Mouse (Mus musculus): ENCODE data around the gene Gimap8. TPM values are rescaled to one million over a fixed set of nuclear protein-coding genes. Genes with fewer than 3 reads are reported as not detected.

The Gimap8 gene
- polyA plus RNA-seq, 1 experiment = 0.01 TPM

DNA sequence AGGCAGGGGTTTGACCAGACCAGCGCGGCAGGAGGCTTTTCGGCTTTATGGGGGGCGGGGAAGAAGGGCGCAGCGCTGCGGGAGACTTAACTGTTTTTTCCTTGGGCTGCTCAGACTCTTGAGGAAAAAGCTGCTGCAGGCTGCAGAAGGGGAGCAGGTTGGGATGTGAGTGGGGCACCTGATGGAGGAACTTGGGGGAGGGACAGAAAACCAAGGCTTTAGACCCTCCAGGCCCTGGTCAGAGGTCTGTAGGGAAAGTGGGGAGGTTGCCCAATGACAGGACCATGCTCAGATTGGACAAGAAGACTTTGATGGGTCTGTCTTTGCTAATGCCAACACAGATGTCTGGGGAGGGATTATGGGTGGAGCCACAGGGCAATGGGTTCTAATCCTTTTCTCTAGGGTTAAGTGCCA is 19.5 kb upstream of the Gimap8 start:
- no peak overlapping the region for H3K4me2 ChIP-seq (ENCODE audit: low read depth)
- no peaks in the 10 kb centered on the region for H3K79me2 ChIP-seq (ENCODE audit: control insufficient read depth, insufficient read depth)
- H3ac ChIP-seq (ENCODE audit: control insufficient read depth, insufficient read length) = no peak overlapping the region
- no peak overlapping the region for H3K4me3 ChIP-seq
- H3K36me3 ChIP-seq (ENCODE audit: control insufficient read depth, insufficient read depth) = no peaks in the 10 kb centered on the region
- H3K27me3 ChIP-seq (ENCODE audit: control insufficient read depth, insufficient read depth, insufficient read length) = peaks cover 16% of the 10 kb centered on the region
- TF ChIP-seq E2F4 (IDR thresholded peaks at IDR 0.05; ENCODE audit: insufficient read depth) = no peak
- TF ChIP-seq MAX (IDR thresholded peaks at IDR 0.05; ENCODE audit: low read depth) = no peak
- no peak for TF ChIP-seq SRF (IDR thresholded peaks at IDR 0.05; ENCODE audit: control insufficient read depth, insufficient read length, low read depth)
- TF ChIP-seq MYOD1 (IDR thresholded peaks at IDR 0.05; ENCODE audit: control insufficient read depth in 1 of 3, insufficient read length in 2 of 3, low read depth in 2 of 3) = no peak
- TF ChIP-seq MYOG (IDR thresholded peaks at IDR 0.05; ENCODE audit: control insufficient read depth in 1 of 3, insufficient read depth in 1 of 3, insufficient read length in 2 of 3, low read depth in 2 of 3) = no peak
- TF ChIP-seq POLR2AphosphoS2 (IDR thresholded peaks at IDR 0.05; ENCODE audit: insufficient read length, low read depth) = no peak

DNA sequence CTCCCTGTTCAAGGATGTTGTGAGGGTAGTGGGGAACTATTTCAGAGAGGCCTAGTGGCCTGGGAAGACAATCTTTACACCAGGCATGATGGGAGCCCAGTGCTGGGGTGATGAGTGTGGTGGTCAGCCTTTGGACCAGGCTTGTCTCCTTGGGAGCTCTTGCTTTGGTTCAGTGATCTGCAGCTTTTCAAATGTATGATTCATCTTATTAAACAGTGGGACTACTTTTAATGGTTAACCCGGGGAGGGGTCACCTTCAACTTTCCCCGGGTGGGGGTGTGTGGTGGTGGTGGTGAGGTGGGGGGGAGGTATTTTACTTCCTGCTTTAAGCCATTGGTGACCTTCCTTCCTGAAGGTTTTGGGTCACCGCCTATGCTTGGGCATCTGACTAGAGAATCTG is 18.7 kb upstream of the Gimap8 start:
- H3K27me3 ChIP-seq (ENCODE audit: control insufficient read depth, insufficient read depth, insufficient read length) = peaks cover 17% of the 10 kb centered on the region
- no peaks in the 10 kb centered on the region for H3K36me3 ChIP-seq (ENCODE audit: control insufficient read depth, insufficient read depth)
- no peak for TF ChIP-seq REST (IDR thresholded peaks at IDR 0.05; ENCODE audit: insufficient read depth, insufficient read length)
- no peak for TF ChIP-seq SRF (IDR thresholded peaks at IDR 0.05; ENCODE audit: control insufficient read depth, insufficient read length, low read depth)
- no peak for TF ChIP-seq MAX (IDR thresholded peaks at IDR 0.05; ENCODE audit: low read depth)
- no peak for TF ChIP-seq POLR2AphosphoS2 (IDR thresholded peaks at IDR 0.05; ENCODE audit: insufficient read length, low read depth)
- no peak for TF ChIP-seq TCF3 (IDR thresholded peaks at IDR 0.05; ENCODE audit: insufficient read length, low read depth)
- TF ChIP-seq USF1 (IDR thresholded peaks at IDR 0.05; ENCODE audit: low read depth) = no peak
- no peaks in the 10 kb centered on the region for H3K79me2 ChIP-seq (ENCODE audit: control insufficient read depth, insufficient read depth)
- H3ac ChIP-seq (ENCODE audit: control insufficient read depth, insufficient read length) = no peak overlapping the region
- H3K4me2 ChIP-seq (ENCODE audit: low read depth) = no peak overlapping the region
- H3K4me3 ChIP-seq = no peak overlapping the region

- TF ChIP-seq REST (IDR thresholded peaks at IDR 0.05; ENCODE audit: insufficient read depth, insufficient read length) (no peak), TCF12 (IDR thresholded peaks at IDR 0.05; ENCODE audit: insufficient read depth, poor library complexity, severe bottlenecking) (no peak), MYOG (IDR thresholded peaks at IDR 0.05; ENCODE audit: control insufficient read depth in 1 of 3, insufficient read depth in 1 of 3, insufficient read length in 2 of 3, low read depth in 2 of 3) (no peak), POLR2A (IDR thresholded peaks at IDR 0.05; ENCODE audit: insufficient read length, low read depth) (no peak), CEBPB (IDR thresholded peaks at IDR 0.05; ENCODE audit: insufficient read depth, poor library complexity, severe bottlenecking) (no peak), POLR2AphosphoS2 (IDR thresholded peaks at IDR 0.05; ENCODE audit: insufficient read length, low read depth) (no peak), MYOD1 (IDR thresholded peaks at IDR 0.05; ENCODE audit: control insufficient read depth in 1 of 3, insufficient read length in 2 of 3, low read depth in 2 of 3) (no peak), USF1 (IDR thresholded peaks at IDR 0.05; ENCODE audit: low read depth) (no peak), TCF3 (IDR thresholded peaks at IDR 0.05; ENCODE audit: insufficient read length, low read depth) (no peak), E2F4 (IDR thresholded peaks at IDR 0.05; ENCODE audit: insufficient read depth) (no peak)
- peaks cover 17% of the 10 kb centered on the region for H3K27me3 ChIP-seq (ENCODE audit: control insufficient read depth, insufficient read depth, insufficient read length)
Observed at GRCm38 (mm10) chr6:48628808-48629660, 18.0 kb upstream of the Gimap8 start.

DNA sequence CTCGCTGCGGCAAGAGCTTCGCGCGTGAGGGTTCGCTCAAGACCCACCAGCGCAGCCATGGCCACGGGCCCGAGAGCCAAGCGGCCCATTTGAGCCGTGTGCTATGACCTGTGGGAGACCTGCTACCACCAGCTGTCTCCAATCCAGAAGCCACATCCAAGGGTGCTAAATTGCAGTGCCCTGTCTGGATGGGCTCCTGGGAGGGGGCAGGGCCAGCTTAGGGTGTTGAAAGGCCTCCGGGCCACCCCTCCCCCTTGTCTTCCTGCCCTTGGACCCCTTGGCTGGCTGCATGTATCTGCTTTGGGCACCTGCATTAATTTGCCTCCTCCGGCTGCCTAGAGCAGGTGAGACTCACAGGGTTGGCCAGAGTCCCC is 17.4 kb upstream of the Gimap8 start:
- peaks cover 17% of the 10 kb centered on the region for H3K27me3 ChIP-seq (ENCODE audit: control insufficient read depth, insufficient read depth, insufficient read length)
- H3K4me2 ChIP-seq (ENCODE audit: low read depth) = no peak overlapping the region
- H3K79me2 ChIP-seq (ENCODE audit: control insufficient read depth, insufficient read depth) = no peaks in the 10 kb centered on the region
- no peak overlapping the region for H3K4me3 ChIP-seq
- no peaks in the 10 kb centered on the region for H3K36me3 ChIP-seq (ENCODE audit: control insufficient read depth, insufficient read depth)
- TF ChIP-seq MAX (IDR thresholded peaks at IDR 0.05; ENCODE audit: low read depth) = no peak
- no peak for TF ChIP-seq E2F4 (IDR thresholded peaks at IDR 0.05; ENCODE audit: insufficient read depth)
- TF ChIP-seq MYOG (IDR thresholded peaks at IDR 0.05; ENCODE audit: control insufficient read depth in 1 of 3, insufficient read depth in 1 of 3, insufficient read length in 2 of 3, low read depth in 2 of 3) = no peak
- TF ChIP-seq TCF12 (IDR thresholded peaks at IDR 0.05; ENCODE audit: insufficient read depth, poor library complexity, severe bottlenecking) = no peak
- TF ChIP-seq POLR2A (IDR thresholded peaks at IDR 0.05; ENCODE audit: insufficient read length, low read depth) = no peak
- no peak for TF ChIP-seq REST (IDR thresholded peaks at IDR 0.05; ENCODE audit: insufficient read depth, insufficient read length)
- no peak for TF ChIP-seq POLR2AphosphoS2 (IDR thresholded peaks at IDR 0.05; ENCODE audit: insufficient read length, low read depth)
- TF ChIP-seq CEBPB (IDR thresholded peaks at IDR 0.05; ENCODE audit: insufficient read depth, poor library complexity, severe bottlenecking) = no peak
- no peak for TF ChIP-seq TCF3 (IDR thresholded peaks at IDR 0.05; ENCODE audit: insufficient read length, low read depth)
- no peak for TF ChIP-seq MYOD1 (IDR thresholded peaks at IDR 0.05; ENCODE audit: control insufficient read depth in 1 of 3, insufficient read length in 2 of 3, low read depth in 2 of 3)
- TF ChIP-seq SRF (IDR thresholded peaks at IDR 0.05; ENCODE audit: control insufficient read depth, insufficient read length, low read depth) = no peak
- no peak overlapping the region for H3ac ChIP-seq (ENCODE audit: control insufficient read depth, insufficient read length)

More at GRCm38 (mm10) chr6:48628808-48629660, 18.0 kb upstream of the Gimap8 start:
- Histone ChIP-seq H3K79me2 (ENCODE audit: control insufficient read depth, insufficient read depth) (no peaks in the 10 kb centered on the region), H3K4me3 (no peak overlapping the region), H3K4me2 (ENCODE audit: low read depth) (no peak overlapping the region), H3K36me3 (ENCODE audit: control insufficient read depth, insufficient read depth) (no peaks in the 10 kb centered on the region), H3ac (ENCODE audit: control insufficient read depth, insufficient read length) (no peak overlapping the region)

DNA sequence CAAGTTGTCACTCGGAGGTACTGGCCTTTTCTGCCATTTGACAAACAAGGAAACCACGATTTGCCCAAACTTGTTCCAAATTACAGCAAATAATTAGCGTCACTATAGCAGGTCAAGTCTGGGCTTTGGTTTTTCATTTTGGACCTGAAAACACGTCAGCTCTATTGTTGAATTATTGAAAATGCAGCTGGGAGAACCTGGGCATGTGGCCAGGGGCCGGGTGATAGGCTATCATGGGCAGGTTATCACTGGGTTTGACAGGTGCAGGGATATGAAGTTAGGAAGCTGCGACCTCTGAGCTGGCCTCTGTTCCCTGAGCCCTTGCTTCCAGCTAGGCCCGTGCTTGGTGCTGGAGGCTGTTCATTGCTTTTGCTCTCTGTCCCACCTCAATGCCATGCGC is 16.2 kb upstream of the Gimap8 start:
- Histone ChIP-seq H3K27me3 (ENCODE audit: control insufficient read depth, insufficient read depth, insufficient read length) (peaks cover 17% of the 10 kb centered on the region), H3ac (ENCODE audit: control insufficient read depth, insufficient read length) (no peak overlapping the region), H3K4me2 (ENCODE audit: low read depth) (no peak overlapping the region), H3K79me2 (ENCODE audit: control insufficient read depth, insufficient read depth) (no peaks in the 10 kb centered on the region), H3K36me3 (ENCODE audit: control insufficient read depth, insufficient read depth) (no peaks in the 10 kb centered on the region), H3K4me3 (no peak overlapping the region)
- TF ChIP-seq TCF12 (IDR thresholded peaks at IDR 0.05; ENCODE audit: insufficient read depth, poor library complexity, severe bottlenecking) = no peak
- no peak for TF ChIP-seq POLR2A (IDR thresholded peaks at IDR 0.05; ENCODE audit: insufficient read length, low read depth)
- TF ChIP-seq POLR2AphosphoS2 (IDR thresholded peaks at IDR 0.05; ENCODE audit: insufficient read length, low read depth) = no peak
- TF ChIP-seq MYOG (IDR thresholded peaks at IDR 0.05; ENCODE audit: control insufficient read depth in 1 of 3, insufficient read depth in 1 of 3, insufficient read length in 2 of 3, low read depth in 2 of 3) = no peak
- TF ChIP-seq USF1 (IDR thresholded peaks at IDR 0.05; ENCODE audit: low read depth) = no peak
- TF ChIP-seq TCF3 (IDR thresholded peaks at IDR 0.05; ENCODE audit: insufficient read length, low read depth) = no peak
- no peak for TF ChIP-seq MYOD1 (IDR thresholded peaks at IDR 0.05; ENCODE audit: control insufficient read depth in 1 of 3, insufficient read length in 2 of 3, low read depth in 2 of 3)
- TF ChIP-seq MAX (IDR thresholded peaks at IDR 0.05; ENCODE audit: low read depth) = no peak
- no peak for TF ChIP-seq SRF (IDR thresholded peaks at IDR 0.05; ENCODE audit: control insufficient read depth, insufficient read length, low read depth)
- TF ChIP-seq REST (IDR thresholded peaks at IDR 0.05; ENCODE audit: insufficient read depth, insufficient read length) = no peak
- no peak for TF ChIP-seq CEBPB (IDR thresholded peaks at IDR 0.05; ENCODE audit: insufficient read depth, poor library complexity, severe bottlenecking)
- no peak for TF ChIP-seq E2F4 (IDR thresholded peaks at IDR 0.05; ENCODE audit: insufficient read depth)
